Mouse (Mus musculus) megakaryocyte-erythroid progenitor cell, adult 5-6 weeks (primary cell): ENCODE data around the gene Gm14698. TPM values are rescaled to one million over a fixed set of nuclear protein-coding genes. Genes with fewer than 3 reads are reported as not detected.
"Not testable (repeated sequence)": the region's sequence is repeated elsewhere in the genome, so short reads cannot be mapped to it uniquely, and the experiment has no call there.

Experiments used
- ATAC-seq: replicated peaks from 2 replicates; pipeline ENCODE4 v1.8.0; 2016; ENCODE audit warnings: mild to moderate bottlenecking, inconsistent platforms; ENCODE audit not compliant: severe bottlenecking, poor library complexity, low FRiP score, low TSS enrichment
- total RNA-seq, 2 experiments: library from RNA; stranded (forward) in 1 of 2; stranded (reverse) in 1 of 2; fragments of 200-1000, 215-1000 nt in 1 of 2; fragments of >200 nt in 1 of 2; fragmentation: Nextera tagmentation in 1 of 2; gene quantifications; 2 replicates each; pipeline ENCODE4 v1.2.3; 2014 to 2017

The Gm14698 gene
- 6.8 and 7.0 TPM in 2 replicates for total RNA-seq (2014; fragmentation: Nextera tagmentation)
- 3.9 and 5.4 TPM in 2 replicates for total RNA-seq (2017)

GRCm38 (mm10) chrX:68821059-68821458, at the start of gene Gm14698:
Gene Gm14698 (plus strand): TSS chrX:68821093.
- peak; percentile 77 for ATAC-seq

GRCm38 (mm10) chrX:68820449-68820848, 444 bp upstream of the Gm14698 start:
- not testable (repeated sequence) for ATAC-seq

DNA sequence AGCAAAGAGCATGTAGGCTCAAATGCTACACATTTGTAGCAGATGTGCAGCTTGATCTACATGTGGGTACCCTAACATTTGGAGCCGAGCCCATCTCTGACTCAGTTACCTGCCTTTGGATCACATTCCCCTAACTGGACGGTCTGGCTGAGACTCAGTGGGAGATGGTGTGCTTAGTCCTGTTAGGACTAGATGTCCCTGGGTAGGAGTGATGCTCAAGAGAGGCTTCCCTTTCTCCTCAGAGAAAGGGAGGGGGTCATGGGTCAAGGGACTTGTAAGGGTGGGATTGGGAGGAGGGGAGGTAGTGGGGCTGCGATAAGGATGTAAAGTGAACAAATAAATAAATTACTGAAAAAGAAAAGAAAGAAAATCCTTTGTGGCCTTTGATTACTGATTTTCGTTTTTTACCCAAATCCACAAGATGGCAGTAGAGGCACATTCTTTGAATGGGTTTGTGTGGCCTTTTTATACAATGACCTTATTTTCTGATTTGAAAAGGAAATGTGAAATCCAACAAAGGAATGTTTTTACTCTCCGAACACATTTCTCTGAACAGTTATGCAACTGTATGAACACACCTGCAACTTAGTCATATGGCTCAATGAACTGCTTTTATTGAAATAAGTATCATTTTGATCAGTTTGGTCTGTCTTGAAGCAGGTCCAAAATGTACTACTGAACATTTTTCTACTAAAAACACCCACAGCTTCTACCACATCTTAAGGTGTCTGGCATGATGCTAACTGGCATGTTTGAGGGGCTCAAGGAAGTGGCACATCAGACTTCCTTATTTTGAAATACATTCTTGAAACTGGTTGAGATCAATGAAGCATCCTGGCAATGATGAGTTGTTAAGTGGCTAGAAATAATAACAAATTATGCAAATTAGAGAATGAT, 18.9 kb downstream of the Gm14698 start:
- no peak for ATAC-seq

DNA sequence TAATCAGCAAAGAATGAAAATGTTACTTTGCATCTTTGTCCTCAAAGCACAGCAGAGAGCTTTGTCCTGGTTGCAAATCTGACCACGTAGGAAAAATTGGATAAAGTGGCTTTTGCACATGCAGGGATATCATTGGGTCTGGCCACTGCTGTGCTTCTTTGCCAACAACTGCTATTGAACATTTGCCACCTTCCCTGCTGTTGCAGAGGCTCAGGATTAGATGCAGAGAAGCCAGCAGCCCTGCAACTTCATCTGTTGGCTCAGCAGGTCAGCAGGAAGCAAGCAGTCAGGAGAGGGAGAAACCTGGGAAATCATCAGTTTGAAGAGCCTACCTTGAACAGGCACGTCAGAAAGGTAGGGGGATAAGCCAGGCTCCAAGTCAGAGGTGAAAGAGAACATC, 44.3 kb downstream of the Gm14698 start:
- ATAC-seq = no peak

Other genes starting within 250 kb of the Gm14698 start
- 69.6 and 87.1 TPM in 2 replicates for gene Fmr1, start 142.6 kb upstream of the Gm14698 start, total RNA-seq (2014; fragmentation: Nextera tagmentation)
- gene Fmr1, start 142.6 kb upstream of the Gm14698 start, total RNA-seq (2017) = 95.4 and 134 TPM in 2 replicates
- not detected in 2 replicates for gene Fmr1nb, start 59.3 kb upstream of the Gm14698 start, total RNA-seq (2014; fragmentation: Nextera tagmentation)
- gene Fmr1nb, start 59.3 kb upstream of the Gm14698 start, total RNA-seq (2017) = 2.2 TPM in 1 of 2 replicates, not detected in the other
- not detected in 2 replicates for gene Gm6812, start 72.0 kb downstream of the Gm14698 start, total RNA-seq (2014; fragmentation: Nextera tagmentation)
- not detected in 2 replicates for gene Gm6812, start 72.0 kb downstream of the Gm14698 start, total RNA-seq (2017)